ENCODE assay signal across 8 mouse cellular contexts in genomic region chr1:83727215-83727614, GRCm38 (mm10).
A peak's percentile ranks its signal among the peaks of the same experiment; 100 is the strongest.
DNase-seq lines count a peak whose midpoint lies in the region; ATAC-seq lines count a peak whose summit lies in the region.

No protein-coding gene starts in this region.

- H3K36me3 ChIP-seq in midbrain, embryonic 15.5 days (replicated peaks), result no peaks in the 10 kb centered on the region

- H3K9ac ChIP-seq in midbrain, embryonic 15.5 days, result no peak overlapping the region

- peak; percentile 59; the same call in 1 of the 2 replicates for ATAC-seq in midbrain, embryonic 15.5 days (replicated peaks)

- no peaks in the 10 kb centered on the region for H3K9me3 ChIP-seq in midbrain, embryonic 15.5 days

- no peak overlapping the region for H3K4me2 ChIP-seq in midbrain, embryonic 15.5 days

- H3K4me3 ChIP-seq in midbrain, embryonic 15.5 days, result no peak overlapping the region

- DNase-seq in adrenal gland, postnatal 10 days, result peak; percentile 21
- no peak for DNase-seq in adrenal gland, postnatal 4 days (ENCODE audit: low spot score in 2 of 2)
- peak; percentile 28 for DNase-seq in right cerebral cortex, adult 18-20 months
- DNase-seq in right cerebral cortex, postnatal 36 days (ENCODE audit: low spot score in 2 of 2), result no peak
- peak; percentile 52 for DNase-seq in embryo, embryonic 9.5 days (ENCODE audit: extremely low spot score)
- peak; percentile 57 for DNase-seq in induced T-regulatory cell, adult 2 months (ENCODE audit: low read depth)
- DNase-seq in ovary, adult 18-20 months (ENCODE audit: low spot score), result no peak

- H3K27me3 ChIP-seq in midbrain, embryonic 15.5 days (replicated peaks), result no peaks in the 10 kb centered on the region

- H3K4me1 ChIP-seq in midbrain, embryonic 15.5 days, result no peaks in the 10 kb centered on the region

- WGBS in midbrain, embryonic 15.5 days, result 83% methylated on average over 4 of the region's 4 CpGs

- no peak overlapping the region for H3K27ac ChIP-seq in midbrain, embryonic 15.5 days

Comparison
In these comparisons a context has a peak if more than half of its experiments do, and no peak if none do; other contexts are left out.
1. DNase-seq: peak in adrenal gland, postnatal 10 days (single experiment), right cerebral cortex, adult 18-20 months (single experiment), embryo, embryonic 9.5 days (single experiment) and induced T-regulatory cell, adult 2 months (single experiment); none in adrenal gland, postnatal 4 days (0 of 2), right cerebral cortex, postnatal 36 days (0 of 2) and ovary, adult 18-20 months (single experiment).